Mouse (Mus musculus) retina, adult 2 months (tissue): ENCODE data around the gene Ext2.

Experiments
- DNase-seq: peaks from one replicate; pipeline ENCODE4 v3.0.0-alpha.2; 2012; ENCODE audit warnings: low read depth, low spot score

Gene Ext2

GRCm38 (mm10) chr2:93777056-93777430 is 45.3 kb downstream of the Ext2 start:
- DNase-seq: no peak

DNA sequence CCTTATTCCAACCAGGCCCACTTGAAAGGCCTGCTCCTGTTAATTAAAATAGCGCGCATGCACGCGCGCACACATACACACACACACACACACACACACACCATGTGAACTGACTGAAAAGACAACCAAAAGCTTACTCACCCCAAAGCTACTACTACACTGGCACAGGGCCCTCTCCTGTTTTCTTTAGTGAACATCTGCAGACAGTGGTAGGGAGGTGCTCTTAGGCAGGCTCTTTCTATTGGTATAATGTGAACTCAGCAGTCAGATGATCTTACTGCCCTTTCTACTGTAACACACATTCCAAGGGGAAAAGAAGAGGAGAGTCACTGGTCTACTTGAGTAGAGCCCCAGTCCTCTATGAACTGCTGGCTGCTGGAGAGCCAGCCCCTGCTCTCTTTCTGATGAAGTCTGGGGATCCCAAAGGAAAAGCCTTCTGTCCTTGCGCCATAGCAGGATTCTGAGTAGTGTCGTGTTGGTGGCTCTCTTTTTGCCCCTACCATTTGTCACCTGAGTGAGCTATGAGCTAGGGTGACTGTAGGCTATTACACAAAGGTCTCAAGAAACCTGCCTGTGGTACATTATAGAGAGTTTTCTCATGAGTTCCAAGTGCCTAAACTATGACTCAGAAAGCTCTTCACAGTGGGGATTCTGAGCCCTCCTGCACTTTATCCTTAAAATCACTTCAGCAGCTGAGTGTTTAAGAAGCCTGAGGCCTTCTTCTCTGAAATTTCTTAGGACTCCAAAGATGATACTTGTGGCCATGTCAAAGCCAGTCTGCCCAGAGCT is 45.9 kb downstream of the Ext2 start:
- no peak for DNase-seq

DNA sequence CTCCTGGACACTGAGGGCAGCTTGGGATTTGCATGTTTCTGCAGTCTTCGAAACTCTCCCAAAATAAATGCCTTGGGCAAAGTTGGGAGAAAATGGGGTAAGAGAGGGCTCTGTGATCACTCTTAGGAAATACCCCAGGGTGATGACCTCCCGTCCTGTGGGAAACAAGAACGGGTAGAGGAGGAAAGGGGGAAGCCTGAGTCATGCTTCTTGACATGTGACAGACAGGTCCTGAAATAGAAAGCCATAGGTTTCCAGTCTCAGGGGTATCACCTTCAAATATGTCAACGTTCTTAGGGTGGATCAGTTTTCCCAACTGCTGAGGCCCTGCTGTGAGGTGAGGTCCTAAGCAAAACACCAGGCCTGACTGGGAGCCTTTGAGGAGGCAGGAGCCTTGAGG is 46.9 kb downstream of the Ext2 start:
- no peak for DNase-seq

- no peak for DNase-seq
Observed at GRCm38 (mm10) chr2:93774946-93775345, 47.4 kb downstream of the Ext2 start.

GRCm38 (mm10) chr2:93772765-93773085 is 49.6 kb downstream of the Ext2 start:
- no peak for DNase-seq

DNA sequence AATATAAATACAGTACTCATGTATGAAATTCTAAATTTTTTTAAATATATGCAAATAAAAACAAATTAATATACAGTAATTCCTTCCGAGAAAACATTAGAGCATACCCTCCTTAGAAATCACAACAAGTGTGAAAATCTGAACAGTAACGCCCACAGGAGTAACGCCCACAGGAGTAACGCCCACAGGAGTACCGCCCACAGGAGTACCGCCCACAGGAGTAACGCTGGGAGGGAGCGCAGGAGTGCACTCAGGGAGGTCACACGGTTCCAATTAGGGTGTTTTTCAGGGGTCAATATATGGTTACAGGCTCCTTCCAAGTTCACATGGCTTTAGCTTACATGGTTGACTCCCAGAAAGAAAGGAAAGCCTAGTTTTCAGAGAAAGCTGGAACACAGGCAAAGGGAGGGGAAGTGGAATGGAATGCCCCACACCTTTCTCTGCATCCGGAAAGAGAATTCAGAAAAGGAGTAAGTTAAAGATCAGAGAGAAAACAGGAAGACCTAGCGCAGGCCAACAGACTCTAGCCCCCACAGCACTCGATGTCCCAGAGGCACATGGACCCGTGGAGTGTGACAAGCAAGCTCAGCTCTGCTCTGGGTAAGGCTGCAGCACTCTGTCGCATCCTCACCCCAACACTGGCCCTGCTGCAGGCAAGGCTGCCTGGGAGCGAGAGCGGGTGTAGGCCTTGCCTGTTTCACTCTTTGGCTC is 50.2 kb downstream of the Ext2 start:
- no peak for DNase-seq

DNA sequence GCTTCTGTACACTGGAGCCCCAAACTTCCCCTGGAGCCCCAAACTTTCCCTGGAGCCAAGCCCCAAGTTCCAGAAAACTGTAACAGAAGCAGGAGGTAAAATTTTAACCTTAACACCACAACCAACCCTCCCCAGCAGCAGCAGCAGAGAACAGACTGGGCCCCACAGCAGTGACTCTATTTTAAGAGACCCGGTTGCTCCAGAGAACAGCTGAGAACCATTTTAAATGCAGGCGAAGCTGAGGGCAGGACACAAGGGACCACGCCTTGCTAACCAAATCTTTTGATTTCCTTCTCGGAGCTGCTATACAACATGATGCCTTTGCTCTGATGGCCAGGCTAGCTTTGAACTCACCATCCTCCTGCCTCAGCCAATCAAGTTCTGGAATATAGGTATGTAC is 51.5 kb downstream of the Ext2 start:
- DNase-seq: no peak

- no peak for DNase-seq
Observed at GRCm38 (mm10) chr2:93769875-93770274, 52.5 kb downstream of the Ext2 start.

- no peak for DNase-seq
Observed at GRCm38 (mm10) chr2:93765721-93766120, 56.6 kb downstream of the Ext2 start.

DNA sequence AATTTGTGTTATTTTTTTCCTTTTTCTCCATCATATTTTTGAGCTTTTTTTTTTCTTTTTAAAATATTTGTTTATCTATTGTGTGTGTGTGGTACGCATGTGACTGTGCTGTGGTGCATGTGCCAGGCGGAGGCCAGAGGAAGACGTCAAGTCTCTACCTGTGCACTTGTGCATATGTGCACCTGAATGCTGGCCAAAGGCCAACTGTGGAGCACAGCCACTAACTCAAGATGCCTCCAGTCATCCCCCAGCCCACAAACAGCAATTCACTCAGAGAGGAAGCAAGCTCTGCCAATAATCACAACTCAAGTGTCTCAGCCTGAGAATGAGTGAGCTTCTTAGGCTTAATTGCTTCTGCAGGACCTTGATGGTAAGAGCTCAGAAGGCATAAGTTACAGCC is 58.2 kb downstream of the Ext2 start:
- DNase-seq: no peak

DNA sequence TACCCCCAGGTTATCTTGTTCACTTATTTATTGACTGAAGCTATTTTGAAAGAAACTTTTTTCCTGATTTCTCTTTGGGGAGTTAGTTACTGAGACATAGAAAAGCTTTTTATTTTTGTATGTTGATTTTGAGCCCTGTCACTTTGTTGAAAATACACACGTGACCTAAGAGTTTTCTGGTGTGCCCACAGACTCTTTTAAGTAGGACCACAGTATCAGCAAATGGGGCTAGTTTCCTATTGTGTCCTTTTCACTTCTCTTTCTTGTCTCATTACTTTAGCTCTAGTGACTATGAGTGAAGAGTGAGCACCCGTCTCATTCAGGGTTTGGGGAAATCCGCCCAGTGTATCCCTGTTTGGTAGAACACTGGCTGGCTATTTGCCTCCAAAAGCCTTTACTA is 62.0 kb downstream of the Ext2 start:
- no peak for DNase-seq

DNA sequence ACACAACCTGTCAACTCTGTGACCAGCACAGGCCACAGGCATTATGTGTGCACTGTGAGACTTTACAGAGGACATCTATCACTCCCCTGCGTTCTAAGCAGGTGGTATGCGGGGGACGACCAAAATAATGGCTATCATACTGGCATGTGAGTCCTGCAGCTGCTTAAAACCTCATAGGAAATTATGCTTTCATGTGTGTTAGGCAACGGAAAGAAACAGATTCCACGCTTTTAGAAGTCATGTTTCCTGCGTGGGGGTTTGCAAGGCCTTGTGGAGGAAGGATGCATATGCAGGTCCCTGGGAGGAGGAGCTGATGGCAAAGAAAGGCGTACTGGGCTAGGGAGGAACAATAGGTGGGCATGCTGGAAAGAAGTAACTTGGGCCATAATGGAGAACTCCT is 63.2 kb downstream of the Ext2 start:
- DNase-seq: no peak

DNA sequence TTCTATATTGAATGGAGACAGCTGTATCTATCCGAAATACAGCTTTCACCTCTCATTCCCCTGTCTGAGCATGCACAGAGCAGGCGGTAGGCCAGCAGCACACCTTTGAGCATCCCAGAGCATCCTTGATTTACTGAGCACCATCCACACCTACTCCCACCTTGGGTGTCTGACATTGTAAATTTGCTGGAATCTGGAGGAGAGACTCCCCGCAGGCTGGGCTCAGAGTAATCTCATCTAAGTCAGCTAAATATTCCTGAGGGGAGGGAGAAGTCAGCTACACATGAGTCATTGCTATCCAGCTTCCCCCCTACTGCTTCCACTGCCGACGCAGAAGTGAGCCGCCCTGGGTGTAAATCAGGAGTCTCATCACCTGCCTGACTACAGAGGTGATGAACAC is 64.1 kb downstream of the Ext2 start:
- DNase-seq: no peak

GRCm38 (mm10) chr2:93754366-93754765 is 68.0 kb downstream of the Ext2 start:
- DNase-seq: no peak

DNA sequence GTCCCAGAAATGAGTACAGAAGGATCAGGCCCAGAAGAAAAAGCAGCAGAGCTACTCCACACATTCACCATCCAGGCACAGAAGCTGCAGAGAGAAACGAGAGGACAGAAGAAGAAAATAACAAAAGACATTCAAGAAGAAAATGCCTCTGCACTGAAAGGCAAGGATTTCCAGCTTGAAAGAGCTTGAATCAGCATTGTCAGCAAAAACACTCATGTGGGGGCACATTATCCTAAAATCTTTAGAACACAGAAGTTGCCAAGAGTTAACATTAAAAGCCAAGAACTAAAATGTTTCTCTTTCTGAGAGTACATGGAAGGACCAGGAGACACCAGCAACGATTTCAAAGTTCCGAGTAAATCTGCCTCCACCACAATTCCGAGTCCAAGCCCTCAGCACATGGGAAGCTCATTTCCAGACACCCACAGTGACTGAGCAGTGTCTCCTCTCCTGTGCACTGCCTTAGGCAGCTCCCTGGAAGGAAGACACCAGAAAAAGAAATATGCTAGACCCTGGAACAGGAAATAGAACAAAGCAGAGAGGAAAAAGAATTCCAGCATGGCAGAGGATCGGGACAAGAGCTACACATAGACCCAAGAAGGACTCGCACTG is 69.1 kb downstream of the Ext2 start:
- DNase-seq: no peak

DNA sequence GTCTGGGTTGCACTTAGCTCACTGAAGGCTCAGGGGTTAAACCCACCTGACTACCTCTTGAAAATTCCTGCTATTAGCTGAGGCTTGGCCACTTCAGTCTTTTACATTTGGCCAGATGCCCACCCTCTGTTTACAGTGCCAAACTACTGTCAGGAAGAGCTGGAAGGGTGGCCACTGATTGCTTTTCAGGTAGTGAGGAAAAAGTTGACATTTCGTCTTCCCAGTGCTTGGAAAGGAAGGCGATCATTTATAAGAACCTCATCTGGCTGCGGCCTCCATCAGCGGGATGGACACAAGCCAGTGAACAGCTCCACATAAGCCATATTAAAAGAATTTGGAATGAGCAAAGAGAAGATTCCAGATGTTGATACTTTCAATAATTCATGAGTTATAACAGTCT is 72.7 kb downstream of the Ext2 start:
- no peak for DNase-seq

GRCm38 (mm10) chr2:93747538-93748126 is 74.7 kb downstream of the Ext2 start:
- DNase-seq: no peak

GRCm38 (mm10) chr2:93746620-93747019 is 75.7 kb downstream of the Ext2 start:
- no peak for DNase-seq

DNA sequence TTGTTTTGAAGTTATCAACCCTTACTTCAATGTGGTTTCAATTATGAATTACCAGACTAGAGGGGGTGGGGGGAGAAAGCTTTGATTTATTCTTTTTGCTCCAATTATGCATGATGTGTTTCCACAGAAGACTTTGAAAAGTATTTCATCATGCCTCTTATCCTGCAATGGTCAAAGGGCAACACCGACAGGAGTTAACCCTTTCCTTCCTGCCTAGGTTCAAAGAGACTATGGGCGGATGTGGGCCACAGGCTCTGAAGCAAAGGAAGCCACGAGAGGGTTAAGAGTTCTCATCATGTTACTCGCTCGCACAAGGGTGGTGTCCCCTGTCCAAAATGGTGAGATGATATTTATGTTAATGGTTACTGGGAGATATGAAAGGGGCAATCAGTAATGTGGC is 76.2 kb downstream of the Ext2 start:
- DNase-seq: no peak

DNA sequence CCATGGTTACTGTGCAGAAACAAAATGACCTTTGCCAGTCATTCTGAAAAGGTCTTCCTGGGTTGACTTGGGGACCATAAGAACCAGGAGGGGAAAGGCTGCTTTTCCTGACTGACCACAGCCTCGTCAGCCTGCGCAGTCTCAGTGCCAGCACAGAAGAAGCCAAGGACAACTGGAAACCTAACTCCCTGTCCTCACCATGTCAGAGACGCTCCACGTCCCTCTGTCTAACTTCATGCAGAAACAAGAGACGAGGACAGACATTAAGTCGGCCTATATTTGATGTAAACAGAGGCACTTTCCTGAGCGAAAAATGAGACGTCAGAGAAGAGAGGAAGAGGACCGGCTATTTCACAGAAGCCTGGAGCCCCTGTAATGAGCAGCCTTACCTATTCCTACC is 76.6 kb downstream of the Ext2 start:
- no peak for DNase-seq

DNA sequence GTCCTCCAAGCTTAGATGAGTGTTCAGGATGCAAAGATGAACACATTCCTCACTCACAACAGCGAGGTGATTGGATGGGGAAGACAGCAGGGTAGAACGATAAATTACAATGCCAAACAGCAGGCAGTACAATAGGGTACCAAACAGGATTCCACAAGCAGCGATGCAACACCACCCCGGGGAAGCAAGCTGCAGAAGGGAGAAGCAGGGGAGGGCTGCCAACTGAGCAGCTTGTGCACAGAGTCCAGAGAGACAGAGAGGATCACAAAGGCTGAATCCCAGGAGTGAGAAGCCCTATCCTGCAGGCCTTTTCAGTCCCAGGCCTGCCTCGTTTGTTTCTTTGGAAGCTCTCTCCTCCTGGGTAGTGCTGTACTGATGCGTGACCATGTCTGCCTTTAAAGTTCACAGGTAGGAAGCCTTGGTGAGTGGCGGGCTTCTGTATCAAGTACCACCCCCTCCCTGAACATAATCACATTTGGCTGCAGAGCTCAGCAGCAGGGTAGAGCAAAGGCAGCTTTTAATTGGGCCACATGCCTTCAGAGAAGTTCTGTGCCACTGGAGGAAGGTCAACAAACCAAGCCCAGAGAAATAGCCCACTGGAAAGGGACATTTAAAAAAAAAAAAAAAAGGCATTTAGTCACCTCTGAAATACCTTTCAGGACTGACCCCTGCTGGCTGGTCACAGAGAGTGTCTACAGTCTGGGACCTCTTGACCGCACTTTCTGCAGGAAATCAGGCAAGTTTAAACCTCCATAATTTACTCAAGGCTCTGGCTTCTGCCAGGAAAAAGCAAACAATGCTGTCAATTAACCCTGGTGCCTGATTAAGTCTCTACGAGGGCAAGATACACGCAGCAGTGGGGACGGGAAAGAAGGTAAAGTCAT is 77.8 kb downstream of the Ext2 start:
- DNase-seq: no peak

DNA sequence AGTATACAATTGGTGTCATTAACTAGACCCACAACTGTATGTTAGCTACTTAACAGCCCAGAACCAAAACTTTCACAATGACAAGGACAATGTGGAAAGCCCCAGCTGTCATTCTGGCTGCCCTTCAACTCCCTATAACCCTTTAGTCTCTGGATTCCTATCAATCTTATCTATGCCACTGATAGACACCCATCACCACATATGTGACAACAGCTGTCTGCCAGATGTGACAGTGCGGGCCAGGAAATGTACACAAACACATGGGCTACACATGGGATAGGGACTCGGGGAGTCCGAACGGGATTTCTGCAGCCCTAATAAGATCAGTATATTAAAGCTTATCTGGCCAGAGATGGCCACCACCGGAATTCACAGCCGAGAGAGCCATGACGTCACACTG is 80.7 kb downstream of the Ext2 start:
- DNase-seq: no peak
